Mouse (Mus musculus): ENCODE data around the gene B4galt7. TPM values are rescaled to one million over a fixed set of nuclear protein-coding genes. Genes with fewer than 3 reads are reported as not detected.
A peak's percentile ranks its signal among the peaks of the same experiment; 100 is the strongest.
"Not testable (repeated sequence)": the region's sequence is repeated elsewhere in the genome, so short reads cannot be mapped to it uniquely, and the experiment has no call there.

B4galt7 gene
- polyA plus RNA-seq, 1 experiment = 15.0 TPM

DNA sequence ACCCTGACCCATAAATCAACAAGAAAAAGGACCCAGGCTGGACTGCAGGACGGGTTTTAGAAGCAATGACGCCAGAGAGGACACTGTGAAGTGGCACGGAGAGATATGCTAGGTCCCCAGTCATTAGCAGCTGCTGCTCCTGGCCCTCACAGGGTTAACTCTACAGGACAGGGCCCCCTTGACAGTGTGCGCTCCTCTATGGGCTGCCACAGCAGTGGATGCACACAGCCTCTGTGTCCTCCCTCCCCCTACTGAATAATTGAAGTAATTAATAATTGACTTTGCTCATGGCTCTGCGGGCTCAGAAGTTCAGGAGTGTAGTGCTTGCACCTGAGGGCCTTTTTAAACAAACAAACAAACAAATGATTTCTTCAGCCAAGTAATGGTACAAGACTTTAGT is 13.8 kb downstream of the B4galt7 start:
- peak; percentile 39 for DNase-seq
- TF ChIP-seq CTCF (conservative IDR thresholded peaks at IDR 0.05; ENCODE audit: insufficient read depth, insufficient read length, low read depth, low read length) = no peak
- TF ChIP-seq POLR2A (IDR thresholded peaks at IDR 0.05; ENCODE audit: low read depth, low read length) = no peak

DNA sequence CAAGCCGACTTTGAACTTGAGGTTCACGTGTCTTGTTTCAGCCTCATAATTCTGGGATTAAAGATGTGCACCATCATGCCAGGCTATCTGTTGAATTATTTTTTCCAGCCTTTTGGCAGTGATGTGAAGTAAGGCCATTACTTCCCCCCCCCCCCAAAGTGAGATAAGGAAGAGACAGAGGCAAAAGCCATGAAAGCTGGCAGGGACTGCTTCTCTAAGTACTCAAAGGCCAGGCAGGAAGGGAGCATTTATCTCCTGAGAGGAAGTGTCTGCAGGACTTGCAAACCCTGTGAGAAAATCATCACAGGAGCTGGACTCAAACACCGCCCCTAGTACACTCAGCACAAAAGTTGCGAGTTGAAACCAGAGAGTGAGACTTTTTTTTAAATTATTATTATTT is 19.6 kb downstream of the B4galt7 start:
- Histone ChIP-seq H3K27ac (ENCODE audit: insufficient read depth, low read depth, low read length) (no peak overlapping the region; the same call in 1 of the 2 replicates), H3K4me1 (ENCODE audit: control insufficient read depth, insufficient read depth, low read length) (0 out of 2 replicates have a peak, but pooled peaks cover 4% of the 10 kb centered on the region), H3K4me3 (ENCODE audit: insufficient read depth, low read depth, low read length) (no peak overlapping the region), H3K27me3 (replicated peaks; ENCODE audit: control insufficient read depth, insufficient read depth, low read length) (no peaks in the 10 kb centered on the region), H3K36me3 (ENCODE audit: control insufficient read depth, insufficient read depth, low read length) (no peaks in the 10 kb centered on the region)
- WGBS = 74% methylated on average over 4 of the region's 4 CpGs
- DNase-seq = peak; percentile 9
- TF ChIP-seq POLR2A (IDR thresholded peaks at IDR 0.05; ENCODE audit: low read depth, low read length) (no peak), CTCF (conservative IDR thresholded peaks at IDR 0.05; ENCODE audit: insufficient read depth, insufficient read length, low read depth, low read length) (no peak)

More for the DNA sequence above, 13.8 kb downstream of the B4galt7 start:
- whole genome bisulfite sequencing = 28% methylated on average over 5 of the region's 5 CpGs
- Histone ChIP-seq H3K36me3 (ENCODE audit: control insufficient read depth, insufficient read depth, low read length) (no peaks in the 10 kb centered on the region), H3K27ac (ENCODE audit: insufficient read depth, low read depth, low read length) (no peak overlapping the region), H3K4me3 (ENCODE audit: insufficient read depth, low read depth, low read length) (no peak overlapping the region), H3K4me1 (ENCODE audit: control insufficient read depth, insufficient read depth, low read length) (no peaks in the 10 kb centered on the region), H3K27me3 (replicated peaks; ENCODE audit: control insufficient read depth, insufficient read depth, low read length) (no peaks in the 10 kb centered on the region)

DNA sequence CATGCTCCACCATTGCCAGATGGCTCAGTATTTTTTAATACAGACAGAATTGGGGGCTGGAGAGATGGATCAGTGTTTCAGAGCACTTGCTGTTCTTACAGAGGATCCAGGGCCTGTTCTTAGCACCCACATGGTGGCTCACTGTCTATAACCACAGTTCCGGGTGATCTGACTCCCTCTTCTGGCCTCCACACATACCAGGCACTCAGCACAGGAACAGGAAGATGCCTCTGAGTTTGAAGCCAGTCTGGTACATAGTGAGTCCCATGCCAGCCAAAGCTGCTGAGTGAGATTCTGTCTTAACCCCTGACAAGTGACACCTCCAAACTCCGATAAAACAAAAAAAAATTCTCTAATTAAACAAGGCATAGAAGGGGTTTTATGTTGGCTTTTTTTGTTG is 20.6 kb downstream of the B4galt7 start:
- DNase-seq = no peak
- Histone ChIP-seq H3K27me3 (replicated peaks; ENCODE audit: control insufficient read depth, insufficient read depth, low read length) (no peaks in the 10 kb centered on the region), H3K27ac (ENCODE audit: insufficient read depth, low read depth, low read length) (no peak overlapping the region), H3K4me3 (ENCODE audit: insufficient read depth, low read depth, low read length) (no peak overlapping the region), H3K36me3 (ENCODE audit: control insufficient read depth, insufficient read depth, low read length) (no peaks in the 10 kb centered on the region), H3K4me1 (ENCODE audit: control insufficient read depth, insufficient read depth, low read length) (0 out of 2 replicates have a peak, but pooled peaks cover 4% of the 10 kb centered on the region)
- TF ChIP-seq CTCF (conservative IDR thresholded peaks at IDR 0.05; ENCODE audit: insufficient read depth, insufficient read length, low read depth, low read length) = no peak
- TF ChIP-seq POLR2A (IDR thresholded peaks at IDR 0.05; ENCODE audit: low read depth, low read length) = no peak
- WGBS = 85% methylated on average over 2 of the region's 2 CpGs

DNA sequence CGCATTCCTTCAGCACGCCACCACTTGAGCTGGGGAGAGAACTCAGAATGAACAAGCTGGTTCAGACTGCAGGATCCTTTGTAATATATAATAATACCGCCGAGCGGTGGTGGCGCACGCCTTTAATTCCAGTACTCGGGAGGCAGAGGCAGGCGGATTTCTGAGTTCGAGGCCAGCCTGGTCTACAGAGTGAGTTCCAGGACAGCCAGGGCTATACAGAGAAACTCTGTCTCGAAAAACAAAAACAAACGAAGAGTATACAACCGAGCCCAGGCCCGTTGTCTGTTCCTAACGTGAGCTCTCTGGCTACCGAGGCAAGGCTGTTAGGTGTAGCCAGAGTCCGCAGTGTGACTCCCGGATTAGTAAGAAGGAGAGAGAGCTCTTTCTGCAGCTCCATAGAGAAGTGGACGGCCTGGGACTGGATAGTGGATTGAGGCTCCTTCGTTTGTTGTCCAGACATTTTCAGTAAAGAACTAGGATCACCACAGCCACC is 22.5 kb downstream of the B4galt7 start:
- DNase-seq; H3K4me1 ChIP-seq (ENCODE audit: control insufficient read depth, insufficient read depth, low read length); H3K27me3 ChIP-seq (replicated peaks; ENCODE audit: control insufficient read depth, insufficient read depth, low read length); H3K36me3 ChIP-seq (ENCODE audit: control insufficient read depth, insufficient read depth, low read length): not testable (repeated sequence)
- Histone ChIP-seq H3K27ac (ENCODE audit: insufficient read depth, low read depth, low read length) (peak overlapping the region; percentile 90; the same call in 1 of the 2 replicates), H3K4me3 (ENCODE audit: insufficient read depth, low read depth, low read length) (peak overlapping the region; percentile 88)
- 14% methylated on average over 20 of the region's 20 CpGs for WGBS

DNA sequence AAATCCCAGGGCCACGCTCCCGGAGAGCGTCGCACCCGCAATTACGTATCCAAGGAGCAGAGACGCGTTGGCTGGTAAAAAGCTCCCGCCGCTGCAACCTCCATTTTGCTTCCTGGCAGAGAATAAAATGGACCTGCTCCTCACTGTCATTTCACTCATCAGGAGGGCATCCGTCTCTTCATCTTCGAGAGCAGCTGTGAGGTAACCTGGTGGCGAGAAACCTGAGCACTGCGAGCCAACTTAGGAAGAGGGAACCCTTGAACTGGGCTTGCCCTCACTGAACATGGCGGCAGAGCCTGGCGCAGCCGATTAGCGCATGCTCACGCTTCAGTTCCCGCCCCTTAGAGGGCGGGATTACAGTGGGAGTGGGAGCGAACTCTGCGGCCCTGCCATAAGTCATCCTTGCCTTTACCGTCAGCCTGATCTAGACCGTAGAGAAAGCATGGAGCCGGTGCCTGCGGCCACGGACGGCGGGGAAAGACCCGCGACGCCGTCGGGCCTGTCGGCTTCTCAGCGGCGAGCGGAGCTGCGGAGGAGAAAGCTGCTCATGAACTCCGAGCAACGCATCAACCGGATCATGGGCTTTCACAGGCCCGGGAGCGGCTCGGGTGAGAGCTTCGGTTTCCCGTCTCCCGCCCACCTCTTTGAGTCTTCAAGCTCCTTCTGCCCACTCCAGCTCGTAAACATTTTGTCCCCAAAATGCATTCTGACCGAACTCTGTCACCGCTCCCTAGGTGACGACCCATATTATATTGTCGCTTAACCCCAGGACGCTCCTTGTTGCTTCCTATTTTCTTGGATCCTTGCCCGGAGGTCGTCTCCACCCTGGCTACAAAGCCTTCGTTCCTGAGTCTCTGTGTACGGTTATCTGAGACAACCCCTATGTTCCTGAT is 23.2 kb downstream of the B4galt7 start, which contains the start of gene Caml:
Gene Caml, plus strand, starts transcription at position 357 of the 893 bp plus-strand sequence.
- TF ChIP-seq CTCF (conservative IDR thresholded peaks at IDR 0.05; ENCODE audit: insufficient read depth, insufficient read length, low read depth, low read length) (no peak), POLR2A (IDR thresholded peaks at IDR 0.05; ENCODE audit: low read depth, low read length) (peak; percentile 62)
- no peaks in the 10 kb centered on the region for H3K36me3 ChIP-seq (ENCODE audit: control insufficient read depth, insufficient read depth, low read length)
- WGBS = under 1% methylated on average over 59 of the region's 59 CpGs
- H3K27ac ChIP-seq (ENCODE audit: insufficient read depth, low read depth, low read length) = peak within 1 kb of the TSS; percentile 90
- peak; percentile 93 for DNase-seq
- no peaks in the 10 kb centered on the region for H3K27me3 ChIP-seq (replicated peaks; ENCODE audit: control insufficient read depth, insufficient read depth, low read length)
- H3K4me3 ChIP-seq (ENCODE audit: insufficient read depth, low read depth, low read length) = peak within 1 kb of the TSS; percentile 88
- 0 out of 2 replicates have a peak, but pooled peaks cover 4% of the 10 kb centered on the region for H3K4me1 ChIP-seq (ENCODE audit: control insufficient read depth, insufficient read depth, low read length)

DNA sequence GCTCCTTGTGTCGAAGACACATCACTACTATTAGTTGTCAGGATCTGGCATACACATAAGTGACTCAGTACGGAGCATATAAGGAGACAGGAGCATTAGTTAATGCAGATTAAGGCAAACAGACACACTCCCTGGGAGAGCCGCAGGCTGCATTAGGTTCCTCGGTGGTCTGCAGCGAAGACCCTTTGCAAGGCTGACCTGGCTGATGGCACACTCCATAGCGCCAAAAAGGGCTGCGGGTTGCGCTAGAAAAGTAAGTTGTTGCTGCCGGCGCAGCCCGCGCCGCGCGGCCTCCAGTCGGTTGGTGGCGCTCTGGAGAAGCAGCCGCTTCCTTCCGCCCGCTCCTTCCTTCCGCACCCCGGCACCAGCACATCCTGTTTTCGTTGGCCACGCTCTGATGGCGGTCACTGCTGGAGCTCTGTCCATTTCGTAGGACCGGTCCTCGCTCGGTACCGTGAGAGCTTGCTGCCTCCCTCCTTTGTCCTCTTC is 35.0 kb downstream of the B4galt7 start, which contains the start of gene Ddx46:
Gene Ddx46, plus strand, starts transcription at position 389 of the 489 bp plus-strand sequence.
- Histone ChIP-seq H3K4me1 (ENCODE audit: control insufficient read depth, insufficient read depth, low read length) (no peaks in the 10 kb centered on the region), H3K27me3 (replicated peaks; ENCODE audit: control insufficient read depth, insufficient read depth, low read length) (no peaks in the 10 kb centered on the region), H3K27ac (ENCODE audit: insufficient read depth, low read depth, low read length) (peak within 1 kb of the TSS; percentile 47), H3K4me3 (ENCODE audit: insufficient read depth, low read depth, low read length) (peak within 1 kb of the TSS; percentile 94), H3K36me3 (ENCODE audit: control insufficient read depth, insufficient read depth, low read length) (no peaks in the 10 kb centered on the region; the same call in 1 of the 2 replicates)
- 4% methylated on average over 30 of the region's 30 CpGs for WGBS
- peak; percentile 91 for TF ChIP-seq POLR2A (IDR thresholded peaks at IDR 0.05; ENCODE audit: low read depth, low read length)
- TF ChIP-seq CTCF (conservative IDR thresholded peaks at IDR 0.05; ENCODE audit: insufficient read depth, insufficient read length, low read depth, low read length) = peak; percentile 82
- DNase-seq = peak; percentile 91

DNA sequence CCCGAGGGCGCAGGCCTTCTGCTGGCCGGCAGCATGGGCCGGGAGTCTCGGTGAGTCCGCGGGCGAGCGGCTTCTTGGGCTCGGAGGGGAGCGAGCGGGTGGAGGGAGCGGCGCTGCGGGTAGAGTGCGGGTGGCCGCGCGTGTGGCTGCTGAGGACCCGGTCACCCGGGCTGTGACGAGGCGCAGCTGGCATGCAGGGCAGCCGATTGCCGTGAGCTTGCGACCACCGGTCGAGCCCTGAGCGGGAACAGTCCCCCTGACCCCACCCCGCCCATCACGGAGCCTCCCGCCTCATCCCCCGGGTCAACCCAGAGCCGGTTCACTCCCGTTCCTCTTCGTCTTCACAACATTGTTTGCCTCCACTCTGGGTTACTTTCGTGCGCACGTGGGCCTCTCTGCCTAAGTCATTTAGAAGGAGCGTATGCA is 35.5 kb downstream of the B4galt7 start:
- H3K27ac ChIP-seq (ENCODE audit: insufficient read depth, low read depth, low read length) = peak overlapping the region; percentile 47
- no peaks in the 10 kb centered on the region; the same call in 1 of the 2 replicates for H3K36me3 ChIP-seq (ENCODE audit: control insufficient read depth, insufficient read depth, low read length)
- TF ChIP-seq CTCF (conservative IDR thresholded peaks at IDR 0.05; ENCODE audit: insufficient read depth, insufficient read length, low read depth, low read length) = no peak
- TF ChIP-seq POLR2A (IDR thresholded peaks at IDR 0.05; ENCODE audit: low read depth, low read length) = no peak
- DNase-seq = no peak
- peak overlapping the region; percentile 94 for H3K4me3 ChIP-seq (ENCODE audit: insufficient read depth, low read depth, low read length)
- WGBS = under 1% methylated on average over 40 of the region's 40 CpGs
- no peaks in the 10 kb centered on the region for H3K4me1 ChIP-seq (ENCODE audit: control insufficient read depth, insufficient read depth, low read length)
- H3K27me3 ChIP-seq (replicated peaks; ENCODE audit: control insufficient read depth, insufficient read depth, low read length) = no peaks in the 10 kb centered on the region

Data from kidney, adult 2 months (tissue).